Mouse (Mus musculus): ENCODE measurements around the gene Alg9. TPM values are rescaled to one million over a fixed set of nuclear protein-coding genes. Genes with fewer than 3 reads are reported as not detected.

Gene Alg9
- polyA plus RNA-seq, 1 experiment from 2014 or later, result 42.8 TPM

DNA sequence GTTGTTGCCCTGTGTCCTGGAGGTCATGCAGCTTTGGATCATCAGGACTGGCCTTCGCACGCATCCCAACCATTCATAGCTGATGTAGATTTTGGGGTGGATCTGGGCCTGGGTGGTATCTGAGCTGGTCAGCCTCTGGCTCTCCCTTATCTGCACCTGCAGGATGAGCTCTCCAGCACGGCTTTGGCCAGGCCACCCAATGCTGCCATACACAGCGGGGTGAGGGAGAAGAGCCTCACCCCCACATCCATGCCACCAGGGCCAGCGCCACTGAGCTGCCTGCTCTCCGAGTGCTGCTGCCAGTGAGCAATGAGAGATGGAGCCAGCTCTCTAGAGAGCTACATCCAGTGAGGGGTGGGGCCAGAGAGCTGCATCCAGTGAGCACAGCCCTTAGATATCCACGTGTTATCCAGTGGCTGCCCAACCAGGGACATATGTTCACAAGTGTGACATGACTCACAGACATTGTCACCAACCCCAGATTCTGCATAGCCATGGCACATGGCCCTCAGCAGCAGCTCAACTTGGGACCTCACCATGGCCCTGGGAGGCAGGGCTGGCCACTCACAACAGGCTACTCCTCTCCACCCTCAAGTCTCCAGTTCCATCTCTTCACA lies 28.3 kb downstream of the Alg9 start:
- H3K4me1 ChIP-seq, result no peaks in the 10 kb centered on the region
- no peaks in the 10 kb centered on the region for H3K27me3 ChIP-seq
- H3K9ac ChIP-seq (replicated peaks), result no peak overlapping the region
- peaks cover 64% of the 10 kb centered on the region for H3K36me3 ChIP-seq
- no peak overlapping the region for H3K4me2 ChIP-seq (replicated peaks)
- H3K27ac ChIP-seq (replicated peaks), result no peak overlapping the region
- no peak for ATAC-seq (ENCODE audit: low FRiP score, low read depth)
- no peak overlapping the region for H3K4me3 ChIP-seq
- WGBS, result 90% methylated on average over 7 of the region's 7 CpGs
- H3K9me3 ChIP-seq, result no peaks in the 10 kb centered on the region

- WGBS, result 91% methylated on average over 6 of the region's 6 CpGs
- H3K9ac ChIP-seq (replicated peaks), result no peak overlapping the region
- no peaks in the 10 kb centered on the region for H3K9me3 ChIP-seq
- no peak overlapping the region for H3K27ac ChIP-seq (replicated peaks)
- H3K4me3 ChIP-seq, result no peak overlapping the region
- peaks cover 74% of the 10 kb centered on the region for H3K36me3 ChIP-seq
- H3K4me1 ChIP-seq, result no peaks in the 10 kb centered on the region
- H3K4me2 ChIP-seq (replicated peaks), result no peak overlapping the region
- no peaks in the 10 kb centered on the region for H3K27me3 ChIP-seq
- no peak for ATAC-seq (ENCODE audit: low FRiP score, low read depth)
These were observed 33.7 kb downstream of the Alg9 start for GRCm38 (mm10) chr9:50808471-50808870.

DNA sequence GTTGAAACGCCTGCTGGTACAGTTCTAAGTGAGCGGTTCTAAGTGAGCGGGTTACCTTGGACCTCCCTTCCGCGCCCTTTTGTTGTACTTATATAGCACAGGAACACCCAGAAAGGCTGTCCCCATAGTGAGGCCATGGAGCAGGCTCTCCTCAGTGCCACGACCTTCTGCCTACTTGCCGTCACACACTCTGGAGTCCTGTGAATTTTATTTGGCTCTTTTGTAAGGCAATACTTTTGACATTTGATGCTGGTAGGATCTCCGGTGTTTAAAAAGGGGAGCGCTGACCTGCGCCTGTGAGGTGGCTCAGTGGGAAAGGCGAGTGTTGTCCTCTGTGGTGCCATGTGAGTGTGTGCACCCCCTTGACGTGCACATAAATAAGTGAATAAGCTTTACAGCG lies 34.3 kb downstream of the Alg9 start:
- Histone ChIP-seq H3K9ac (replicated peaks) (no peak overlapping the region), H3K36me3 (peaks cover 74% of the 10 kb centered on the region), H3K27me3 (no peaks in the 10 kb centered on the region), H3K4me1 (no peaks in the 10 kb centered on the region), H3K27ac (replicated peaks) (no peak overlapping the region), H3K4me3 (no peak overlapping the region), H3K9me3 (no peaks in the 10 kb centered on the region), H3K4me2 (replicated peaks) (no peak overlapping the region)
- ATAC-seq (ENCODE audit: low FRiP score, low read depth), result no peak
- WGBS, result 93% methylated on average over 13 of the region's 13 CpGs

DNA sequence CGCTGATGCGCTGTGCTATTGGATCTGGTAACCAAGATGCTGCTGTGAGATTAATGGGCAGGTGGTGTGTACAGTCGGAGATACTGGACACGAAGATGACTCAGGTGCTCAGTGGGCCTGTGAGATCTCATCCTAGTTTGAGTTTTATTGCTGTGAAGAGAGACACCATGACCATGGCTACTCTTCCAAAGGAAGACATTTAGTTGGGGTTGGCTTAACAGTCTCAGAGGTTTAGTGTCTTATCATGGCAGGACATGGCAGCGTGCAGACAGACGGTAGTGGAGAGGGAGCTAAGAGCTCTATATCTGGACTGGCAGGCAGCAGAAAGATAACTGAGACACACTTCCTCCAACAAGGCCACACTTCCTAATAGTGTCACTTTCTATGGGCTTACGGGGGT lies 36.4 kb downstream of the Alg9 start:
- ATAC-seq (ENCODE audit: low FRiP score, low read depth), result no peak
- no peaks in the 10 kb centered on the region for H3K4me1 ChIP-seq
- no peaks in the 10 kb centered on the region for H3K9me3 ChIP-seq
- no peak overlapping the region for H3K4me2 ChIP-seq (replicated peaks)
- no peak overlapping the region for H3K9ac ChIP-seq (replicated peaks)
- H3K4me3 ChIP-seq, result no peak overlapping the region
- H3K27me3 ChIP-seq, result no peaks in the 10 kb centered on the region
- H3K36me3 ChIP-seq, result peaks cover 61% of the 10 kb centered on the region
- H3K27ac ChIP-seq (replicated peaks), result no peak overlapping the region
- 92% methylated on average over 7 of the region's 7 CpGs for WGBS

- H3K9me3 ChIP-seq, result no peaks in the 10 kb centered on the region
- no peaks in the 10 kb centered on the region for H3K27me3 ChIP-seq
- H3K4me3 ChIP-seq, result no peak overlapping the region
- H3K4me2 ChIP-seq (replicated peaks), result no peak overlapping the region
- 90% methylated on average over 2 of the region's 2 CpGs for WGBS
- H3K4me1 ChIP-seq, result no peaks in the 10 kb centered on the region
- H3K9ac ChIP-seq (replicated peaks), result no peak overlapping the region
- H3K27ac ChIP-seq (replicated peaks), result no peak overlapping the region
- H3K36me3 ChIP-seq, result peaks cover 61% of the 10 kb centered on the region
- ATAC-seq (ENCODE audit: low FRiP score, low read depth), result no peak
These were observed 36.9 kb downstream of the Alg9 start for GRCm38 (mm10) chr9:50811746-50812145.

DNA sequence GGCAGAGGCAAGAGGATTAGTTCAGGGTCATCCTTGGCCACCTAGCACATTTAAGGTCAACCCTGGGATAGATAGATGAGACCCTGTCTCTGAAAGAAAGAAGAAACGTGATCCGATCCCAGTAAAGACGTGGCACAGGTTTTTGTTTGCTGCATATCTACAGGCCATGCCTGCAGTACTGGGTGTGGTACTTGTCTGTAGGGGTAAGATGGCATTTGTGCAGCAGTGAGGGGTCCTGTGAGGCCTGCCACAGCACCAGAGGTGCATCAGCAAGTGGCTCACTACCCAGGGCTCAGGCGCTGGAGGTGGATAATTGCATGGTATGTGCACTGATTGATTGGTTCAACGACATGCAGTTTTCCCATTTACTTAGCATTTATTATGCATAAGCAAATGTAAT lies 39.0 kb downstream of the Alg9 start:
- Histone ChIP-seq H3K9ac (replicated peaks) (no peak overlapping the region), H3K27ac (replicated peaks) (no peak overlapping the region), H3K4me3 (no peak overlapping the region), H3K36me3 (peaks cover 53% of the 10 kb centered on the region), H3K4me2 (replicated peaks) (no peak overlapping the region), H3K4me1 (no peaks in the 10 kb centered on the region), H3K27me3 (no peaks in the 10 kb centered on the region), H3K9me3 (no peaks in the 10 kb centered on the region)
- WGBS, result 94% methylated on average over 5 of the region's 5 CpGs
- no peak for ATAC-seq (ENCODE audit: low FRiP score, low read depth)

DNA sequence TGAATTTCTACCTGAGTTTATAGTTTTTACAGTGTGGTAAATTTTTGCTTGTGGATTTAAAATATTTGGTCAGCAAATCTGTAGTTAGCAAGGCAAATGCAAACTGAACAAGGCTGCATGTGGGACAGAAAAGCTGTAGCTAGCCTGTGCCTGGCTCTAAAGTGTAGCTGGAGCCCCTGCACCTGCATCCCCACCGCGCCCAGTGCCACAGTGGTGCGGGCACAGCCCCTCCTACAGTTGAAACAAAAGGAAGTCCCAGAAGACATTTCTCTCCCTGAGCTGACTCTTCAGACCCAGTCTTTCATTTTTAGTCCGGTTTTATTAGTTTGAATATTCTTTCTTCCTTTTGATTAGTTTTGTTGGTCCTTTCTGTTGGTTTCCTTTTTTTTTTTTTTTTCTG lies 40.8 kb downstream of the Alg9 start:
- H3K4me2 ChIP-seq (replicated peaks), result no peak overlapping the region
- H3K36me3 ChIP-seq, result peaks cover 41% of the 10 kb centered on the region

DNA sequence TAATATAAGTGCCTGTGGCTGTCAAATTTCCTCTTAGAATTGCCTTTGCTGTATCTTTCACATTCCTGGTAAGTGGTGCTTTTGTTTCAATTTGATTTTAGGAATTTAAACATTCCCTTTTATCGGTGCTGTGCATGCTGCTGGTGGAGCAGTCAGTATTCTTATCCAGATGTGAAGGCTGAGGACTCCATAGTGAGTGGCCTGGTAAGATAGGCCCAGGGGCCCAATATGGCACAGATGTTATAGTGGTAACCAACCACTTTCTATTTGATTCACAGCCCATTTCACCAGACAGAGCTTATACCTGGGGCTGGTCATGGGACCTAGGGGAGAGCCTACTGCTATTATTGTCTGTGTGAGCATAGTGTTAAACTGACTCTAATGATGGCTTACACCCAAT lies 41.7 kb downstream of the Alg9 start:
- H3K4me1 ChIP-seq, result no peaks in the 10 kb centered on the region
- no peaks in the 10 kb centered on the region for H3K9me3 ChIP-seq
- no peak overlapping the region for H3K4me2 ChIP-seq (replicated peaks)
- no peaks in the 10 kb centered on the region for H3K27me3 ChIP-seq
- no peak overlapping the region for H3K27ac ChIP-seq (replicated peaks)
- ATAC-seq (ENCODE audit: low FRiP score, low read depth), result no peak
- H3K4me3 ChIP-seq, result no peak overlapping the region
- peaks cover 43% of the 10 kb centered on the region for H3K36me3 ChIP-seq
- WGBS, result 100% methylated on average over 1 of the region's 1 CpGs
- H3K9ac ChIP-seq (replicated peaks), result no peak overlapping the region

More for the DNA sequence above, 40.8 kb downstream of the Alg9 start:
- H3K9ac ChIP-seq (replicated peaks), result no peak overlapping the region
- 93% methylated on average over 4 of the region's 4 CpGs for WGBS
- no peak for ATAC-seq (ENCODE audit: low FRiP score, low read depth)
- no peak overlapping the region for H3K27ac ChIP-seq (replicated peaks)
- H3K4me3 ChIP-seq, result no peak overlapping the region
- no peaks in the 10 kb centered on the region for H3K27me3 ChIP-seq
- no peaks in the 10 kb centered on the region for H3K9me3 ChIP-seq
- no peaks in the 10 kb centered on the region for H3K4me1 ChIP-seq

DNA sequence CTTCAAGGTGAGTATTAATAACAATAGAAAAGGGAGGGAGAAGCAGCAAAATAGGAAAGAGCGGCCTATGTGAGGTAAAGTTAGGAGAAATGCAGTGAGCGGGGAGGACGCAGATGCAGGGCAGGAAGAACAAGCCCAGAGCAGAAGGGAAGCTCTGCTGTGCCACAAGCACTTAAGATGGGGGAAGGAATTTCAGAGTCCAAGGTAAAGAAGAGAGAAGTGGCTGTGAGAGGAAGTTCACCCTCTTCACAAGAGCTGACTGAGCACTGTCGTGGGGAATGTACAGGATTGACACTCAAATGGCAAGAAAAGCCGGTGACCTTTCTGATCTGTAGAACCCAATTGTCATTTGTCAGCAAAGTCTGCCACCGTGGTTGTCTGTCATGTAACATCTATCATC lies 43.2 kb downstream of the Alg9 start:
- Histone ChIP-seq H3K9ac (replicated peaks) (no peak overlapping the region), H3K27me3 (no peaks in the 10 kb centered on the region), H3K4me3 (no peak overlapping the region), H3K36me3 (peaks cover 50% of the 10 kb centered on the region), H3K4me1 (no peaks in the 10 kb centered on the region), H3K9me3 (no peaks in the 10 kb centered on the region), H3K4me2 (replicated peaks) (no peak overlapping the region), H3K27ac (replicated peaks) (no peak overlapping the region)
- WGBS, result 92% methylated on average over 6 of the region's 6 CpGs
- no peak for ATAC-seq (ENCODE audit: low FRiP score, low read depth)

DNA sequence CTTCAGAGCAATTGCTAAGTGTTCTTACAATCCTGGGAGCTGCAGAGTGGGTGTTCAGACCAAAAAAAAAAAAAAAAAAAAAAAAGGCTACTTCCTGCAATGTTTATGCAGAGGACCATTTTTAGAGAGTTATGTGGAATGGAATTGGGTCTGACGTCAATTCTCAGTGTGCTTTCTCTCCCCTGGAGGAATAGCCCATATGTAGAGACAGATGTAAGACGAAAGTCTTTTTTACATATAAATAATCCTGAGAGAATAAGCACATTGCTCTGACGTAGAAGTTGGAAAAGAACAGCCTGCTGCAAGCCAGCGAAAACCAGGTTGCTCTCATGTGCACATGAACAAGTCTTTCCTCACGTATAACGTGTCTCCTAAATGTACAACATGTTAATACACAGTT lies 44.9 kb downstream of the Alg9 start:
- no peaks in the 10 kb centered on the region for H3K4me1 ChIP-seq
- H3K9me3 ChIP-seq, result no peaks in the 10 kb centered on the region
- no peaks in the 10 kb centered on the region for H3K27me3 ChIP-seq
- H3K4me2 ChIP-seq (replicated peaks), result no peak overlapping the region
- H3K4me3 ChIP-seq, result no peak overlapping the region
- ATAC-seq (ENCODE audit: low FRiP score, low read depth), result no peak
- WGBS, result 91% methylated on average over 6 of the region's 6 CpGs
- H3K9ac ChIP-seq (replicated peaks), result no peak overlapping the region
- no peak overlapping the region for H3K27ac ChIP-seq (replicated peaks)
- H3K36me3 ChIP-seq, result peaks cover 48% of the 10 kb centered on the region

DNA sequence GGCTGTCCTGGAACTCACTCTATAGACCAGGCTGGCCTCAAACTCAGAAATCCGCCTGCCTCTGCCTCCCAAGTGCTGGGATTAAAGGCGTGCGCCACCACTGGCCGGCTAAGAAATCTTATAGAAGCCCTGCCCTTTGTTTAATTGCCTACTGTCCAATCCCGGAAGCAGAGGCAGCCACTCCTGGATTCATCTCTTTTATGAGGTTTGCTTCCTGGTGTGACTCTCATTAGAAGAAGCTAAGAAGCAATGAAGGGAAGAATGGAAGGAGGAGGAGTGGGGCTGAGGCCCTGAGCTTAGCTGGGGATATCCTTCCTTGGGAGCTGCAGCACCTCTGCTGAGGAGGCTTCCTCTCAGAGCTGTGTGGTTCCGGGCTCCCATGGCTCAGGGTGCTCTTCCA lies 46.8 kb downstream of the Alg9 start:
- 89% methylated on average over 6 of the region's 6 CpGs for WGBS
- H3K27ac ChIP-seq (replicated peaks), result no peak overlapping the region
- H3K4me3 ChIP-seq, result no peak overlapping the region
- no peak overlapping the region for H3K9ac ChIP-seq (replicated peaks)
- H3K27me3 ChIP-seq, result no peaks in the 10 kb centered on the region
- H3K9me3 ChIP-seq, result no peaks in the 10 kb centered on the region
- H3K4me2 ChIP-seq (replicated peaks), result no peak overlapping the region
- H3K4me1 ChIP-seq, result no peaks in the 10 kb centered on the region
- peaks cover 43% of the 10 kb centered on the region for H3K36me3 ChIP-seq
- no peak for ATAC-seq (ENCODE audit: low FRiP score, low read depth)

- no peaks in the 10 kb centered on the region for H3K4me1 ChIP-seq
- 95% methylated on average over 5 of the region's 5 CpGs for WGBS
- H3K4me2 ChIP-seq (replicated peaks), result no peak overlapping the region
- no peaks in the 10 kb centered on the region for H3K9me3 ChIP-seq
- no peak overlapping the region for H3K4me3 ChIP-seq
- peaks cover 39% of the 10 kb centered on the region for H3K36me3 ChIP-seq
- H3K27me3 ChIP-seq, result no peaks in the 10 kb centered on the region
- no peak overlapping the region for H3K27ac ChIP-seq (replicated peaks)
- no peak for ATAC-seq (ENCODE audit: low FRiP score, low read depth)
- no peak overlapping the region for H3K9ac ChIP-seq (replicated peaks)
These were observed 47.4 kb downstream of the Alg9 start for GRCm38 (mm10) chr9:50822216-50822615.

DNA sequence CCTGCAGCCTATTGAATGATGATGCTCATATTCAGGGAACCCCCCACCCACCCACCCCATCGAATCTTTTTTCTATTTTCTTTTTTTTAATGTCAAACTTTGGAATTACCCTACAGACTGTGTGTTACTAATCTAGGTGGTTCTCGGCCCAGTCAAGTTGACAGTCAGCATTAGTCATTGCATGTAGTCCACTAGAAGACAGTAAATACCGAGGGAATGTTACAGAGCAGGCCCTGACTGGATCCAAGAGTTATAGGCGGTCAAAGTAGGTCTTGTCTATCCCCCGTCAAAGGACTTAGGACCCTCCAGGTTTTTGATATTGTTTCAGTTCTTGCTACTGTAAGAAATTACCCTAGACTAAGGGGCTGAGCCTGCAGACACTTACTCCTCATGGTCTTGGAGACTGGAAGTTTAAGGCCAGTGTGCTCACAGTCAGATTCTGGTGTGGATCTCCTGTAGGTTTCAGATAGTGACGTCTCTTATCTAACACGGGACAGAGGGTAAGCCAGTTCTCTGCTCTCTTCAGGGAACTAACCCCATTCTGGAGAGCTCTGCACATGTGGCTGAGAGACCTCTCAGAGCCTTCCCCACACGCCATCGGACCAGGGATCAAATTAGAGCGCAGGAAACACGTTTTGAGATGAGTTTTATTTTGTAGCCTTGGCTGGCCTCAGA lies 49.1 kb downstream of the Alg9 start:
- Histone ChIP-seq H3K4me1 (no peaks in the 10 kb centered on the region), H3K4me3 (no peak overlapping the region), H3K9me3 (no peaks in the 10 kb centered on the region), H3K27ac (replicated peaks) (no peak overlapping the region), H3K9ac (replicated peaks) (no peak overlapping the region), H3K36me3 (peaks cover 39% of the 10 kb centered on the region), H3K27me3 (no peaks in the 10 kb centered on the region), H3K4me2 (replicated peaks) (no peak overlapping the region)
- WGBS, result 93% methylated on average over 11 of the region's 11 CpGs
- ATAC-seq (ENCODE audit: low FRiP score, low read depth), result no peak

Measured in midbrain, embryonic 12.5 days (tissue).